Mouse (Mus musculus) hindbrain, embryonic 16.5 days (tissue): ENCODE measurements around the gene Tvp23a. TPM values are rescaled to one million over a fixed set of nuclear protein-coding genes. Genes with fewer than 3 reads are reported as not detected.

Experiments
- ATAC-seq: fragments of 200-750 bp; cut with Nextera tagmentation; 2 replicates; pipeline ENCODE4 v1.8.0; 2017; ENCODE audit warnings: moderate TSS enrichment, moderate library complexity
- H3K27ac ChIP-seq: fragments of 300-500 bp; sonication (generic); 2 replicates; pipeline ENCODE4 v1.5.1; 2014; ENCODE audit warnings: low read depth, mild to moderate bottlenecking, control low read depth, low read length, moderate library complexity
- H3K27me3 ChIP-seq: fragments of 300-500 bp; sonication (generic); replicated peaks from 2 replicates; pipeline ENCODE4 v1.6.1; 2014; ENCODE audit warnings: low read length; ENCODE audit not compliant: control insufficient read depth, insufficient read depth
- H3K36me3 ChIP-seq: fragments of 300-500 bp; sonication (generic); 2 replicates; pipeline ENCODE4 v1.6.1; 2014; ENCODE audit warnings: mild to moderate bottlenecking, low read length, moderate library complexity, mixed read lengths; ENCODE audit not compliant: control insufficient read depth, insufficient read depth
- H3K4me1 ChIP-seq: fragments of 300-500 bp; sonication (generic); 2 replicates; pipeline ENCODE4 v1.6.1; 2014; ENCODE audit warnings: low read depth, low read length; ENCODE audit not compliant: control insufficient read depth, insufficient read depth
- H3K4me2 ChIP-seq: fragments of 300-500 bp; sonication (generic); 2 replicates; pipeline ENCODE4 v1.6.1; 2014; ENCODE audit warnings: mild to moderate bottlenecking, low read length, control low read depth, moderate library complexity
- H3K4me3 ChIP-seq: fragments of 300-500 bp; sonication (generic); 2 replicates; pipeline ENCODE4 v1.5.1; 2014; ENCODE audit warnings: mild to moderate bottlenecking, low read length, control low read depth, moderate library complexity
- H3K9ac ChIP-seq: fragments of 300-500 bp; sonication (generic); 2 replicates; pipeline ENCODE4 v1.6.1; 2014; ENCODE audit warnings: low read depth, mild to moderate bottlenecking, control low read depth, low read length, moderate library complexity
- H3K9me3 ChIP-seq: fragments of 300-500 bp; sonication (generic); 2 replicates; pipeline ENCODE4 v1.6.1; 2014; ENCODE audit warnings: mild to moderate bottlenecking, low read length, moderate library complexity; ENCODE audit not compliant: control insufficient read depth
- WGBS: fragments of 180-500 bp; shearing (Covaris S2); extraction: QIAGEN DNeasy Blood & Tissue Kit; methylation state at CpG from one replicate; pipeline ENCODE4 v1.1.7; 2014; 5-methylcytosine and 5-hydroxymethylcytosine counted together
- polyA plus RNA-seq: library from polyadenylated mRNA; unstranded; fragments of >200 nt; fragmentation: Nextera tagmentation; extraction: Ambion mirVana; gene quantifications from 2 replicates; pipeline ENCODE4 v1.2.1, GENCODE M21; 2015

The Tvp23a gene
- polyA plus RNA-seq, 1 experiment from 2014 or later: 48.9 TPM

DNA sequence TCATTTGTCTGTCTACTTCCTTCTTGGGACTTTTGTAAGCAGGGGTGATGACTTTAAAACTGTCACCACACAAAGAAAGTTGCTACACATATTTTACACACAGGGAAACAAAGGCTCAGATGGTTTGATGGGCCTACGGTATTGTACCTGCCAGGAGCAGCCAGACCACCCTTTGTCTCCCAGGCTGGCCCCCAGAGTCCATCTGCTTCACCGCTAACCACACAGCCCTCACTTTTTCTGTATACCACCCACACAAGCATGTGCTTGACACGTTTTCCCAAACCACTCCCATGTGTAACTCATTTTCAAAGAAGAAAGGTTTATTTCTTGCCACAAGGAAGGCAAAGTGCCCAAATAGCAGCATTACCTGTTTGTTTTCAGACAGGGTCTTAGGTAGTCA is 39.8 kb upstream of the Tvp23a start:
- Histone ChIP-seq H3K27ac (no peak overlapping the region), H3K36me3 (no peaks in the 10 kb centered on the region), H3K4me2 (no peak overlapping the region), H3K4me3 (no peak overlapping the region), H3K27me3 (no peaks in the 10 kb centered on the region), H3K4me1 (no peaks in the 10 kb centered on the region), H3K9me3 (no peaks in the 10 kb centered on the region), H3K9ac (no peak overlapping the region)
- ATAC-seq: no peak
- 71% methylated on average over 3 of the region's 3 CpGs for WGBS

DNA sequence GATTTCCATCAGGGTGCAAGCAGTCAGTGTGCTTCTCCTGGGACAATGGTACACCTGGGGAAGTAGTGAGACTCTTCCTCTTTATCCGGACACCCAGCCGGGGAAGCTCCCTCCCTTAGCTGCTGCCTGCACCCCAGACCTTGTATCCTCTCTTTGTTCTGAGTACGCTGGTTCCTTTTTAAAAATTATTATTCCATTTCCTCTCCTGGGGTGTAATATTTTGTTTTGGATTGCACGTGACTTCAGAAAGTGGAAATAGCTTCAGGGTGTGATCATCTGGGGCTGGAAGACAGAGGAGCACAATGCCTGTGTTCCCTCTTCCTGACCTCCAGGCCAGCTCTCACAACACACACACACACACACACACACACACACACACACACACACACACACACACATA is 35.2 kb upstream of the Tvp23a start:
- WGBS: 65% methylated on average over 4 of the region's 4 CpGs
- no peak overlapping the region for H3K4me2 ChIP-seq
- no peaks in the 10 kb centered on the region for H3K4me1 ChIP-seq
- H3K36me3 ChIP-seq: no peaks in the 10 kb centered on the region
- H3K9me3 ChIP-seq: no peaks in the 10 kb centered on the region
- no peak for ATAC-seq
- no peaks in the 10 kb centered on the region for H3K27me3 ChIP-seq
- no peak overlapping the region for H3K4me3 ChIP-seq
- H3K27ac ChIP-seq: no peak overlapping the region
- no peak overlapping the region for H3K9ac ChIP-seq

DNA sequence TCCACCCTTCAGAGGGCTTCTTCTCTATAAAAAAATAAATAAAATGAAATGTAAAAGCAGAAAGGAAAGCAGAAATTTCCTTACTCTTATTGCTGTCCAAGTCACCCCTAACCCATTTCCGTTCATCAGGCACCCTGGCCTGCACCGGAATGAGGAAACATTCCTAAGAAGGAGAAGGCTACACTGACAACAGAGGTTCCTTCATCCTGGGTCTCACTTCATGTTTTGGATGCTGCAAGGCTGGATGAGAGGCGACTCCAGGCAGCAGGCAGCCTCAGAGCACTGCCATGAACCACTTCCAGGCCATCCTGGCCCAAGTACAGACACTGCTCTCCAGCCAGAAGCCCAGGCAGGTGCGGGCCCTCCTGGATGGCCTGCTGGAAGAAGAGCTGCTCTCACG is 32.7 kb upstream of the Tvp23a start, which contains the start of gene Ciita:
Gene Ciita, plus strand, starts transcription at position 203 of the 400 bp plus-strand sequence.
- Histone ChIP-seq H3K4me1 (no peaks in the 10 kb centered on the region), H3K27me3 (no peaks in the 10 kb centered on the region), H3K9me3 (no peaks in the 10 kb centered on the region), H3K9ac (no peak within 1 kb of the TSS), H3K36me3 (no peaks in the 10 kb centered on the region), H3K27ac (no peak within 1 kb of the TSS), H3K4me3 (no peak within 1 kb of the TSS), H3K4me2 (no peak within 1 kb of the TSS)
- no peak for ATAC-seq
- WGBS: 90% methylated on average over 5 of the region's 5 CpGs

DNA sequence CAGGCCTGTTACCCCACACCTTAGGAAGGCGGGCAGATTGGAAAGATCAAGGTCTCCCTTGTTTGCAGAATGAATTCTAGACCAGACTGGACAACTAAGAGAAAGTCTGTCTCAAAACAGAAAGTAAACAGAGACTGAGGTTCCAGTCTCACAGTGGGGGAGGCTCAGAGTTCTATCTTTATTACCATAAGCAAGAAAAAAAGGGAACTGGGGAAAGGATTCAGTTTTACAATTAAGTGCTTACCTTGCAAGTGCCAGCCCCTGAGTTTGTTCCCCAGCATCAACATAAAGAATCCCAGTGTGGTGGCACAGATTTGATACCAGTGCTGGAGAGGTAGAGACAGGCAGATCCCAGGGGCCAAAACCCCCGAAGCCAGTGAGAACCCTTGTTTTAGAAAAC is 28.8 kb upstream of the Tvp23a start:
- Histone ChIP-seq H3K9me3 (no peaks in the 10 kb centered on the region), H3K27ac (no peak overlapping the region), H3K4me3 (no peak overlapping the region), H3K27me3 (no peaks in the 10 kb centered on the region), H3K4me1 (no peaks in the 10 kb centered on the region), H3K9ac (no peak overlapping the region), H3K4me2 (no peak overlapping the region), H3K36me3 (no peaks in the 10 kb centered on the region)
- WGBS: 82% methylated on average over 2 of the region's 2 CpGs
- ATAC-seq: no peak

DNA sequence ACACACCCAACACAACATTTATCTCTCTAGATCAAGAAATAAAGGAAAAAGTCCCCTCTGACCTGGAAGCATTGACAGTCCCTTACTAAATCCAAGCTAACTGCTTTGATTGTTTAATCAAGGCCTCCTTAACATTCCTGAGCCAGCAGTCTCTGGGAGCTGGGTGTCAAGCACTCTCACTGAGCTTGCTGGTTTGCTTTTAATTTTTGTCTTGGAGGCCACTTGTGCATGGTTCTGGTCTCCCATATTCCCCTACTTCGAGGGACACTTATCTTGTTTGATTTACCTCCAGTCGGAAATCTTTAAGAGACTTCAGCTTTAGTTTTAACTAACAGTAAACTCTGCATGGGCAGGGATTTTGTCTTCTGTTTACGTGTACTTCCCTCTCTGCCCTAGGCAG is 27.8 kb upstream of the Tvp23a start:
- Histone ChIP-seq H3K27me3 (no peaks in the 10 kb centered on the region), H3K4me3 (no peak overlapping the region), H3K36me3 (no peaks in the 10 kb centered on the region), H3K4me2 (no peak overlapping the region), H3K4me1 (no peaks in the 10 kb centered on the region), H3K27ac (no peak overlapping the region), H3K9me3 (no peaks in the 10 kb centered on the region), H3K9ac (no peak overlapping the region)
- 79% methylated on average over 3 of the region's 3 CpGs for whole genome bisulfite sequencing
- no peak for ATAC-seq

DNA sequence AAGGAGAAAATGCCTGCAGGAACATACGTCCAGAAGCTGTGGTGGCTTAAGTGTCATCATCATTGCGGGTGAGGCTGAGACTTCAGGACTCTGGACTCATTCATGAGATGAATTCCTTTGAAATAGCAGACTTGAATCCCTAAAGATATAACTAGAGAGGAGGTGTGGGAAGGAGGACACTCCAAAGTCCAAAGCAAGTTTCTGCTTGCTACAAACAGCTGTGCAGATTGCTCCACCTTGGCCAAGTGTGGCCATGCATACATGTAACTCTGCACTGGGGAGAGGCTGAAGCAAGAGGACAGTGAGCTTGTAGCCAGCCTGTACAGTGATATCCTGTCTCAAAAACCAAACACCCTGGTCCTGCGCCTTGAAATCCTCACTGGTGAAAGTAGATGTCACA is 24.8 kb upstream of the Tvp23a start:
- Histone ChIP-seq H3K27ac (no peak overlapping the region), H3K36me3 (no peaks in the 10 kb centered on the region), H3K9ac (no peak overlapping the region), H3K9me3 (no peaks in the 10 kb centered on the region), H3K4me2 (no peak overlapping the region), H3K4me1 (no peaks in the 10 kb centered on the region), H3K4me3 (no peak overlapping the region), H3K27me3 (no peaks in the 10 kb centered on the region)
- 98% methylated on average over 3 of the region's 3 CpGs for WGBS
- ATAC-seq: no peak

DNA sequence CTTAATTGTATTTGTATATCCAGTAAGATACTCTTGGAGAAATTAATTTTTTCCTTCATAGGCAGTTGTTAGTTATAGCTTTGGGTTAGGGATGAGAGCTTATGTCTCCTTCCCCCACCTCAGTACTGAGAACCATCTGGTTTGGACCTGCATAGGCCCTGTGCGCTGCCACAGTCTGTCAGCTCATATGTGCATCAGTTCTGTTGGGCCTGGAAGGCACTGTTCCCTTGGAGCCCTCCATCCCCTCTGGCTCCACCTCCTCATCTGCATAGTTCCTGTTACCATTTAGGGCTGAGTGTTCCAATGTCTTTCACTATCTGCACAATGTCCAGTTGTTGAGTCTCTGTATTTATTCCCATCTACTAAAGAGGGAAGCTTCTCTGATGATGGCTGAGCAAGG is 21.0 kb upstream of the Tvp23a start:
- Histone ChIP-seq H3K27ac (no peak overlapping the region), H3K9me3 (no peaks in the 10 kb centered on the region), H3K4me1 (no peaks in the 10 kb centered on the region), H3K27me3 (no peaks in the 10 kb centered on the region), H3K4me3 (no peak overlapping the region), H3K4me2 (no peak overlapping the region), H3K9ac (no peak overlapping the region), H3K36me3 (no peaks in the 10 kb centered on the region)
- no peak for ATAC-seq
- 86% methylated on average over 1 of the region's 1 CpGs for WGBS

DNA sequence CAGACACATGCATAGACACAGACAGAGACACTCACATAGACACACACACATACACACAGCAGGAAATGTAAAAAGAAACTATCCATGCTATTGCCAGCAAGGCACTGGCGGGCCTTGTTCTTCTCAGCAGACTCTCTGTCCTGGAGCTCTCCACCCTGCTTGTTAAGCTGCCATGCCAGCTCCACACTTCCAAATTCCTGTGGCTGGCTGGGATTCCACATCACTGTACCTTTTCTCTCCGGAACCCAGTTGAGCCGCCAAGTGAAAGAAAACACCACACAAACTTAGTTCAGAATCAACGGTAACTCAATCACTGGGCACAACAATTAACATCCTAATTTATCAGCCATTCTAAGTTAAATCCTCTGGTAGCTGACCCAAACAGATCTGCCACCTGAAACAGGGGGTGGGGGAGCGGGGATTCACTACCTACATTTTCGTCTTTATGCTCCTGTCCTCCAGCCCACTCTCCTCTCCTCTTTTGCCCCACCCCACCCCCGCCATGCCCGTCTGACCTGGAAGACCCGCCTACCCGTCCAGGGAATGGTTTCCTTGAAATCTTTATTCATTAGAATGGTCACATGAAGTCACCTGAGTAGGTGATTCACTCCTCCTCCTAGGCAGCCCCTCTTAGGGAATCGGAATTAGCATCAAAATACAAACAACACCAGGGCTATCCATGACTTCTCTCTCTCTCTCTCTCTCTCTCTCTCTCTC is 20.4 kb upstream of the Tvp23a start:
- H3K27me3 ChIP-seq: no peaks in the 10 kb centered on the region
- H3K27ac ChIP-seq: no peak overlapping the region
- no peak for ATAC-seq

DNA sequence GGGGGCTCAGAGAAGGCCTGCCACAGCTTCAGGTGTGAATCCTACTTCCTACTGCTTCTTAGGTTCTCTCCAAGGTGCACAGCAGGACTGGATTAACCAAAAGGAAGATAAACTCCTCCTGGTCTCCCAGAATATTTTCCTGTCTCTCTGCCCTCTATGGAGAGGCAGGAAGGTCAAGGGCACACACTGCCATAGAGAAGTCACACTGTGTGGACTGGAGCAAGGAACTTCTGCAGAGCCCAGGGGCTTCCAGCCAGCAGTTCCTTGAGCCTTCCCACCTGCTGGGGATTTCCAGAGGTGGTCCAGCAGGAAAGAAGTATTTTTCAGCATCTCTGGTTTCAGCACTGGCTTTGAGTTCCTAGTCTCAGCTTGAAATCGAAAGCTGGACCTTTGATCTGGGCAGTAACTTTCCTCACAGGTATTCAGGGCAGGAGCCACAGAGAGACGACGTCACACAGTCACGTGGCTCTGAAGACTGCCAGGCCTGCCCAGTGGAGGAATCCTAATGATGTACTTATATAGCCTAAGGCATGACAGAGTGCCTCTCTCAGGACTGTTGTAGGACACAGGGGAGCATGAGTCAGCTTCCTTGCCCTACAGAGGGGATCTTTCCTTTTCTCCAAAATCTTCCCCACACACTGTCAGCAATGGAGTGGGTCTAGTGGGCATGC is 18.0 kb upstream of the Tvp23a start:
- Histone ChIP-seq H3K9me3 (no peaks in the 10 kb centered on the region), H3K27ac (no peak overlapping the region), H3K4me2 (no peak overlapping the region), H3K4me3 (no peak overlapping the region), H3K27me3 (no peaks in the 10 kb centered on the region), H3K4me1 (no peaks in the 10 kb centered on the region), H3K36me3 (no peaks in the 10 kb centered on the region), H3K9ac (no peak overlapping the region)
- ATAC-seq: no peak
- 47% methylated on average over 4 of the region's 4 CpGs for WGBS

More for the DNA sequence above, 20.4 kb upstream of the Tvp23a start:
- H3K4me3 ChIP-seq: no peak overlapping the region
- no peaks in the 10 kb centered on the region for H3K4me1 ChIP-seq
- no peaks in the 10 kb centered on the region for H3K36me3 ChIP-seq
- H3K4me2 ChIP-seq: no peak overlapping the region
- H3K9ac ChIP-seq: no peak overlapping the region
- H3K9me3 ChIP-seq: no peaks in the 10 kb centered on the region
- 37% methylated on average over 11 of the region's 11 CpGs for WGBS
